Mouse (Mus musculus) layer of hippocampus, postnatal 14 days (tissue): ENCODE measurements at regions not wholly inside any gene's neighbourhood (a gene's known extent, or its start where the extent isn't known, plus 50 kb on each side); places are given as distances from the start of the nearest gene placed in this dataset.

Source experiments
- DNase-seq, 2 experiments: peaks; one replicate each; pipeline ENCODE4 v3.0.0; 2021 to 2022; ENCODE audit warnings: low spot score in 2 of 2, mixed read lengths in 1 of 2

- peak in 1 of 2 experiments; percentile 18 for DNase-seq
These were observed 136.8 kb upstream of the Gm10295 start for GRCm38 (mm10) chr7:71488016-71488650.

GRCm38 (mm10) chr7:71475383-71475782, 124.1 kb upstream of the Gm10295 start:
- no peak for DNase-seq

GRCm38 (mm10) chr7:71472384-71473141, 121.3 kb upstream of the Gm10295 start:
- DNase-seq: peak in 1 of 2 experiments; percentile 8

GRCm38 (mm10) chr7:71471658-71472383, 120.5 kb upstream of the Gm10295 start:
- peak; percentile 26 to 35 for DNase-seq

- no peak for DNase-seq
These were observed 120.0 kb upstream of the Gm10295 start for GRCm38 (mm10) chr7:71471319-71471657.

- no peak for DNase-seq
These were observed 119.1 kb upstream of the Gm10295 start for GRCm38 (mm10) chr7:71470418-71470817.

GRCm38 (mm10) chr7:71469951-71470350, 118.7 kb upstream of the Gm10295 start:
- no peak for DNase-seq

- DNase-seq: no peak
These were observed 116.3 kb upstream of the Gm10295 start for GRCm38 (mm10) chr7:71467436-71468127.

GRCm38 (mm10) chr7:71464127-71464526, 112.8 kb upstream of the Gm10295 start:
- DNase-seq: no peak

- DNase-seq: no peak
These were observed 112.3 kb upstream of the Gm10295 start for GRCm38 (mm10) chr7:71463565-71463964.

GRCm38 (mm10) chr7:71459805-71460204, 108.5 kb upstream of the Gm10295 start:
- no peak for DNase-seq

GRCm38 (mm10) chr7:71458104-71458754, 106.9 kb upstream of the Gm10295 start:
- DNase-seq: no peak

- DNase-seq: no peak
These were observed 106.3 kb upstream of the Gm10295 start for GRCm38 (mm10) chr7:71457409-71458103.

GRCm38 (mm10) chr7:71456421-71456820, 105.1 kb upstream of the Gm10295 start:
- no peak for DNase-seq

- no peak for DNase-seq
These were observed 89.3 kb upstream of the Gm10295 start for GRCm38 (mm10) chr7:71440330-71441240.

- no peak for DNase-seq
These were observed 74.7 kb upstream of the Gm10295 start for GRCm38 (mm10) chr7:71425982-71426381.

- no peak for DNase-seq
These were observed 68.0 kb upstream of the Gm10295 start for GRCm38 (mm10) chr7:71419261-71419660.

- DNase-seq: no peak
These were observed 67.6 kb upstream of the Gm10295 start for GRCm38 (mm10) chr7:71418856-71419255.

- no peak for DNase-seq
These were observed 63.5 kb upstream of the Gm10295 start for GRCm38 (mm10) chr7:71414756-71415155.
